Mouse (Mus musculus) midbrain, embryonic 16.5 days (tissue): ENCODE results near the gene Cks2. TPM values are rescaled to one million over a fixed set of nuclear protein-coding genes. Genes with fewer than 3 reads are reported as not detected.
"Not testable (repeated sequence)": the region's sequence is repeated elsewhere in the genome, so short reads cannot be mapped to it uniquely, and the experiment has no call there.

Experiments used
- ATAC-seq: fragments of 200-750 bp; cut with Nextera tagmentation; 2 replicates; pipeline ENCODE4 v1.8.0; 2017; ENCODE audit warnings: moderate TSS enrichment
- H3K27ac ChIP-seq: fragments of 300-500 bp; sonication (generic); 2 replicates; pipeline ENCODE4 v1.5.1; 2014; ENCODE audit warnings: mild to moderate bottlenecking, low read length, mixed read lengths
- H3K27me3 ChIP-seq: fragments of 300-500 bp; sonication (generic); 2 replicates; pipeline ENCODE4 v1.6.1; 2014; ENCODE audit warnings: low read depth, low read length, mixed read lengths; ENCODE audit not compliant: control insufficient read depth, insufficient read depth
- H3K36me3 ChIP-seq: fragments of 300-500 bp; sonication (generic); 2 replicates; pipeline ENCODE4 v1.6.1; 2014; ENCODE audit warnings: mild to moderate bottlenecking, low read length, moderate library complexity, mixed read lengths; ENCODE audit not compliant: control insufficient read depth, insufficient read depth
- H3K4me1 ChIP-seq: fragments of 300-500 bp; sonication (generic); 2 replicates; pipeline ENCODE4 v1.6.1; 2014; ENCODE audit warnings: mild to moderate bottlenecking, low read length, mixed read lengths; ENCODE audit not compliant: control insufficient read depth, insufficient read depth
- H3K4me2 ChIP-seq: fragments of 300-500 bp; sonication (generic); 2 replicates; pipeline ENCODE4 v1.6.1; 2014; ENCODE audit warnings: mild to moderate bottlenecking, low read length, mixed read lengths
- H3K4me3 ChIP-seq: fragments of 300-500 bp; sonication (generic); 2 replicates; pipeline ENCODE4 v1.5.1; 2014; ENCODE audit warnings: low read depth, mild to moderate bottlenecking, low read length, moderate library complexity, mixed read lengths
- H3K9ac ChIP-seq: fragments of 300-500 bp; sonication (generic); 2 replicates; pipeline ENCODE4 v1.6.1; 2014; ENCODE audit warnings: low read depth, low read length, mixed read lengths
- H3K9me3 ChIP-seq: fragments of 300-500 bp; sonication (generic); replicated peaks from 2 replicates; pipeline ENCODE4 v1.6.1; 2014; ENCODE audit warnings: mild to moderate bottlenecking, low read length, mixed read lengths; ENCODE audit not compliant: control insufficient read depth, poor library complexity, severe bottlenecking
- WGBS: fragments of 180-500 bp; shearing (Covaris S2); extraction: QIAGEN DNeasy Blood & Tissue Kit; methylation state at CpG from one replicate; pipeline ENCODE4 v1.1.7; 2014; 5-methylcytosine and 5-hydroxymethylcytosine counted together
- polyA plus RNA-seq: library from polyadenylated mRNA; unstranded; fragments of >200 nt; fragmentation: Nextera tagmentation; extraction: Ambion mirVana; gene quantifications from 2 replicates; pipeline ENCODE4 v1.2.1, GENCODE M21; 2015

The Cks2 gene
- polyA plus RNA-seq, 1 experiment from 2014 or later = 26.3 TPM

GRCm38 (mm10) chr13:51658094-51658493 lies 13.1 kb downstream of the Cks2 start:
- Histone ChIP-seq H3K27ac (no peak overlapping the region), H3K4me1 (no peaks in the 10 kb centered on the region), H3K9ac (no peak overlapping the region), H3K4me2 (no peak overlapping the region), H3K36me3 (peaks cover 37% of the 10 kb centered on the region), H3K9me3 (no peaks in the 10 kb centered on the region), H3K4me3 (no peak overlapping the region), H3K27me3 (no peaks in the 10 kb centered on the region)
- ATAC-seq = no peak
- 88% methylated on average over 3 of the region's 3 CpGs for WGBS

DNA sequence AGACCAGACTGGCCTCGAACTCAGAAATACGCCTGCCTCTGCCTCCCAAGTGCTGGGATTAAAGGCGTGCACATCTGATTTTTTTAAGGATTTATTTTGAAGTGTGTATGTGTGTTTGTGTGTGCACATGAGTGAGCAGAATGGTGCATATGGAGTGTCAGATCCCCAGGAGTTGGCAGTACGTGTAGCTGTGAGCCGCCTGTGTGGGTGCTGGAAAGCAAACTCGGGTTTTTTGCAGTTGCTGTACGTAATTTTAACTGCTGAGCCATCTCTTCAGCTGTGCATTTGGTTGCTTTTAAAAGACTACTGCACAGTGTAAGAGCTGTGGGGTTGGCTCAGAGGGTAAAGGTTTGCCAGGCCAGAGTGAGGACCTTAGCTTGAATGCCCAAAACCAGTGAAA lies 14.5 kb downstream of the Cks2 start:
- 95% methylated on average over 7 of the region's 7 CpGs for WGBS
- Histone ChIP-seq H3K4me3 (no peak overlapping the region), H3K9ac (no peak overlapping the region), H3K27me3 (no peaks in the 10 kb centered on the region), H3K36me3 (peaks cover 39% of the 10 kb centered on the region), H3K27ac (no peak overlapping the region), H3K4me2 (no peak overlapping the region), H3K4me1 (no peaks in the 10 kb centered on the region), H3K9me3 (no peaks in the 10 kb centered on the region)
- ATAC-seq = no peak

DNA sequence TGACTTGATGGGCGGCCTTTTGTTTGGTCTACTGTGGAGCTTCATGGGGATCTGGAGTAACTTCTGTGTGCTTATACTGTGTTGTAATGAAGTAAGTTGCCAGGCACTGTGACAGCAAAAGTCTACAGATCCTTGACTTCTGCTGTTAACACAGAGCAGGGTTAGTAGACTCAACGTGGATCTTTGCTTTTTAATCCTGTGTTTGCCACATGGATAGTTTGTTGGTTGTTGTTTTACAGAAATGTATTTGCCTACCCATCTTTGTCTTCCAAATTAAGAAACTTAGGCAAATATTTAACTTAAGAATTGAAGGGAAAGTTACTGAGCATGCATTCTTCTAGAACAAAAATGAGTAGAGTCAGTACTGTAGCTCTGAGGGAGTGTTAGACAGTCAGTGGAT lies 18.5 kb downstream of the Cks2 start:
- no peak overlapping the region for H3K4me2 ChIP-seq
- H3K36me3 ChIP-seq = peaks cover 33% of the 10 kb centered on the region
- WGBS = 97% methylated on average over 2 of the region's 2 CpGs
- no peak overlapping the region for H3K4me3 ChIP-seq
- no peak overlapping the region for H3K9ac ChIP-seq
- no peak for ATAC-seq
- H3K9me3 ChIP-seq = no peaks in the 10 kb centered on the region
- H3K4me1 ChIP-seq = no peaks in the 10 kb centered on the region
- no peak overlapping the region for H3K27ac ChIP-seq
- H3K27me3 ChIP-seq = no peaks in the 10 kb centered on the region

- 96% methylated on average over 12 of the region's 12 CpGs for WGBS
- H3K4me2 ChIP-seq, H3K9me3 ChIP-seq, H3K4me3 ChIP-seq, H3K27ac ChIP-seq, ATAC-seq, H3K9ac ChIP-seq, H3K27me3 ChIP-seq, H3K4me1 ChIP-seq: not testable (repeated sequence)
- H3K36me3 ChIP-seq = peaks cover 23% of the 10 kb centered on the region
Observed at GRCm38 (mm10) chr13:51668195-51668594, 23.2 kb downstream of the Cks2 start.

GRCm38 (mm10) chr13:51676641-51677040 lies 31.6 kb downstream of the Cks2 start:
- no peaks in the 10 kb centered on the region for H3K27me3 ChIP-seq
- WGBS = 75% methylated on average over 4 of the region's 4 CpGs

DNA sequence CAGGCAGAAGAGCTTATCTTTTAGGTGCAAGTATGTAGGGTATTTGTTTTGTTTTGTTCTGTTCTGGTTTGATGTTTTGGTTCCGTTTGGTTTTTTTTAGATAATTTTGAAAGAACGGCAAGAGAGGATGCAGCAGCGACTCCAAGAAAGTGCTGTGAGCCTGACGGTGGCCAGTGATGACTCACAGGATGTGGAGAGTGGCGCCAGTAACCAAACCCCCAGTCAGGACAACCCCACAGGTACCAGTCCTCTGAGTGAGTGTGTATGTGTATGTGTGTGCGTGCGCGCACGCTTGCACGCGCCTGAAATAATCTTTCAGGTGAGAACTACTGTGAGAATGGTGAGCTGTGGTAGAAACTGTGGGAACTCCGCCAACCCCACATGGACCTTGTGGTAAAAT lies 32.0 kb downstream of the Cks2 start:
- Histone ChIP-seq H3K27ac (no peak overlapping the region), H3K36me3 (peaks cover 52% of the 10 kb centered on the region), H3K4me2 (no peak overlapping the region), H3K4me3 (no peak overlapping the region), H3K9me3 (no peaks in the 10 kb centered on the region), H3K4me1 (no peaks in the 10 kb centered on the region), H3K9ac (no peak overlapping the region), H3K27me3 (no peaks in the 10 kb centered on the region)
- ATAC-seq = no peak
- 98% methylated on average over 12 of the region's 12 CpGs for WGBS

More at GRCm38 (mm10) chr13:51676641-51677040, 31.6 kb downstream of the Cks2 start:
- Histone ChIP-seq H3K36me3 (peaks cover 49% of the 10 kb centered on the region), H3K9ac (no peak overlapping the region), H3K4me1 (no peaks in the 10 kb centered on the region), H3K27ac (no peak overlapping the region), H3K4me2 (no peak overlapping the region), H3K9me3 (no peaks in the 10 kb centered on the region), H3K4me3 (no peak overlapping the region)
- ATAC-seq = no peak

- ATAC-seq = no peak
- Histone ChIP-seq H3K9ac (no peak overlapping the region), H3K27ac (no peak overlapping the region), H3K9me3 (no peaks in the 10 kb centered on the region), H3K36me3 (peaks cover 58% of the 10 kb centered on the region), H3K4me3 (no peak overlapping the region), H3K27me3 (no peaks in the 10 kb centered on the region), H3K4me1 (no peaks in the 10 kb centered on the region), H3K4me2 (no peak overlapping the region)
- 96% methylated on average over 6 of the region's 7 CpGs for WGBS
Observed at GRCm38 (mm10) chr13:51677630-51678185, 32.7 kb downstream of the Cks2 start.

- WGBS = 95% methylated on average over 6 of the region's 6 CpGs
- Histone ChIP-seq H3K27me3 (no peaks in the 10 kb centered on the region), H3K4me2 (no peak overlapping the region), H3K9me3 (no peaks in the 10 kb centered on the region), H3K4me3 (no peak overlapping the region), H3K36me3 (peaks cover 63% of the 10 kb centered on the region), H3K4me1 (no peaks in the 10 kb centered on the region), H3K9ac (no peak overlapping the region), H3K27ac (no peak overlapping the region)
- ATAC-seq = no peak
Observed at GRCm38 (mm10) chr13:51678687-51679086, 33.7 kb downstream of the Cks2 start.

- H3K36me3 ChIP-seq = peaks cover 61% of the 10 kb centered on the region
- ATAC-seq = no peak
- H3K4me1 ChIP-seq = no peaks in the 10 kb centered on the region
- H3K4me3 ChIP-seq = no peak overlapping the region
- no peaks in the 10 kb centered on the region for H3K9me3 ChIP-seq
- 84% methylated on average over 4 of the region's 4 CpGs for WGBS
- no peak overlapping the region for H3K27ac ChIP-seq
- no peak overlapping the region for H3K4me2 ChIP-seq
- no peaks in the 10 kb centered on the region for H3K27me3 ChIP-seq
- no peak overlapping the region for H3K9ac ChIP-seq
Observed at GRCm38 (mm10) chr13:51679332-51679731, 34.3 kb downstream of the Cks2 start.
